Mouse (Mus musculus) intestine, embryonic 15.5 days (tissue): ENCODE measurements around the gene Tgfa. TPM values are rescaled to one million over a fixed set of nuclear protein-coding genes. Genes with fewer than 3 reads are reported as not detected.

Source experiments
- ATAC-seq: fragments of 200-750 bp; cut with Nextera tagmentation; 2 replicates; pipeline ENCODE4 v1.8.0; 2017; ENCODE audit warnings: moderate TSS enrichment, moderate library complexity
- H3K27ac ChIP-seq: fragments of 300-500 bp; sonication (generic); 2 replicates; pipeline ENCODE4 v1.5.1; 2015; ENCODE audit warnings: mild to moderate bottlenecking, inconsistent platforms
- H3K27me3 ChIP-seq: fragments of 300-500 bp; sonication (generic); replicated peaks from 2 replicates; pipeline ENCODE4 v1.6.1; 2015; ENCODE audit warnings: inconsistent platforms
- H3K36me3 ChIP-seq: fragments of 300-500 bp; sonication (generic); 2 replicates; pipeline ENCODE4 v1.6.1; 2015; ENCODE audit warnings: inconsistent platforms
- H3K4me1 ChIP-seq: fragments of 300-500 bp; sonication (generic); replicated peaks from 2 replicates; pipeline ENCODE4 v1.6.1; 2015; ENCODE audit warnings: inconsistent platforms
- H3K4me2 ChIP-seq: fragments of 300-500 bp; sonication (generic); replicated peaks from 2 replicates; pipeline ENCODE4 v1.6.1; 2015; ENCODE audit warnings: mild to moderate bottlenecking, inconsistent platforms
- H3K4me3 ChIP-seq: fragments of 300-500 bp; sonication (generic); replicated peaks from 2 replicates; pipeline ENCODE4 v1.5.1; 2015; ENCODE audit warnings: inconsistent platforms
- H3K9ac ChIP-seq: fragments of 300-500 bp; sonication (generic); 2 replicates; pipeline ENCODE4 v1.6.1; 2015; ENCODE audit warnings: inconsistent platforms
- H3K9me3 ChIP-seq: fragments of 300-500 bp; sonication (generic); 2 replicates; pipeline ENCODE4 v1.6.1; 2016; ENCODE audit warnings: inconsistent platforms
- WGBS: fragments of 180-500 bp; shearing (Covaris S2); methylation state at CpG from one replicate; pipeline ENCODE4 v1.1.7; 2015; 5-methylcytosine and 5-hydroxymethylcytosine counted together
- polyA plus RNA-seq: library from polyadenylated mRNA; unstranded; fragments of >200 nt; fragmentation: Nextera tagmentation; extraction: Ambion mirVana; gene quantifications from 2 replicates; pipeline ENCODE4 v1.2.1, GENCODE M21; 2015

Tgfa gene
- polyA plus RNA-seq, 1 experiment from 2014 or later: 6.5 TPM

GRCm38 (mm10) chr6:86249042-86249441 lies 54.0 kb downstream of the Tgfa start:
- 80% methylated on average over 16 of the region's 16 CpGs for WGBS

DNA sequence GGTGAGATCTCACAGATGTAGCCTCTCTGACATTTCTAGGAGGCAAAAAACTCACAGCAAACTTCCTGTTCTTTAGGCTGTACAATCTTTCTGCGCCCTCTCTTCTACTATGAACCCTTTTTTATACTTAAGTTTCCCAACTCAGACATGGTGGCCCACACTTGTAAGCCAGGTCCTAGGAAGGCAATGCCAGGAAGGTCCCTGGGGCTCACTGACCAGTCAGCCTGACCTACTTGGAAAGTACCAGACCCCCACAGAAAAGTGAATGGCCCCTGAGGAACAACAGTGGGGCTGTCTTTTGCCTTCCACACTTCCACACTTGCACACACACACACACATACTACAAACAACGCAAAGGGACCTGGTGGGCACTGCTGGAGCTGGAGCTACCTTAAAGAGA lies 55.2 kb downstream of the Tgfa start:
- H3K4me2 ChIP-seq: no peak overlapping the region
- no peaks in the 10 kb centered on the region for H3K4me1 ChIP-seq
- no peaks in the 10 kb centered on the region for H3K9me3 ChIP-seq
- H3K9ac ChIP-seq: no peak overlapping the region
- ATAC-seq: no peak
- no peak overlapping the region for H3K27ac ChIP-seq
- no peak overlapping the region for H3K4me3 ChIP-seq
- no peaks in the 10 kb centered on the region for H3K36me3 ChIP-seq
- H3K27me3 ChIP-seq: no peaks in the 10 kb centered on the region
- 81% methylated on average over 2 of the region's 2 CpGs for WGBS

More at GRCm38 (mm10) chr6:86249042-86249441, 54.0 kb downstream of the Tgfa start:
- no peak for ATAC-seq
- no peak overlapping the region for H3K4me3 ChIP-seq
- no peak overlapping the region for H3K4me2 ChIP-seq
- H3K9ac ChIP-seq: no peak overlapping the region
- H3K9me3 ChIP-seq: no peaks in the 10 kb centered on the region
- no peak overlapping the region for H3K27ac ChIP-seq
- H3K4me1 ChIP-seq: no peaks in the 10 kb centered on the region
- no peaks in the 10 kb centered on the region for H3K27me3 ChIP-seq
- no peaks in the 10 kb centered on the region for H3K36me3 ChIP-seq

GRCm38 (mm10) chr6:86250830-86251229 lies 55.8 kb downstream of the Tgfa start:
- Histone ChIP-seq H3K4me3 (no peak overlapping the region), H3K4me1 (no peaks in the 10 kb centered on the region), H3K36me3 (no peaks in the 10 kb centered on the region), H3K4me2 (no peak overlapping the region), H3K9ac (no peak overlapping the region), H3K27me3 (no peaks in the 10 kb centered on the region), H3K27ac (no peak overlapping the region), H3K9me3 (no peaks in the 10 kb centered on the region)
- ATAC-seq: no peak
- WGBS: 87% methylated on average over 8 of the region's 8 CpGs

- WGBS: 57% methylated on average over 10 of the region's 10 CpGs
- Histone ChIP-seq H3K4me1 (no peaks in the 10 kb centered on the region), H3K27me3 (no peaks in the 10 kb centered on the region), H3K36me3 (no peaks in the 10 kb centered on the region), H3K4me2 (no peak overlapping the region), H3K9ac (no peak overlapping the region), H3K9me3 (no peaks in the 10 kb centered on the region), H3K4me3 (no peak overlapping the region), H3K27ac (no peak overlapping the region)
- no peak for ATAC-seq
These were observed 57.4 kb downstream of the Tgfa start for GRCm38 (mm10) chr6:86252176-86253125.

DNA sequence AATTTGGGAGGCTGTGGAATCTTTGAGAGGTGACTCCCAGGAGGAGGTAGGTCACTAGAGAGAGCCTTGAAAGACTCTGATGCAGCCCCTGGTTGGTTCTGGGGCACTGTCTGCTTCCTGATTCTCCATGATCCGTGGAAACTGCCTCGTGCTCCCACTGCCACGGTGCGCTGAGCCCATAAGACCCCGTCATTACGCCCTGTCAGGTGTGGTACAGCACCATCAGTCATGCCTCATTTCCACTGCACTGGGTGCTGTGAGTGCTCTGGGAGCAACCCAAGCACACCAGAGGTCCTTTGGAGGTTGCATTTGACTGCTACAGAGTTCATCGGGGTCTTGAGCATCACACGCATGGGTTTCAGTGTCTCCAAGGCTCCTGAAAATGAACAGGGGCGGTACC lies 60.9 kb downstream of the Tgfa start:
- WGBS: 88% methylated on average over 9 of the region's 9 CpGs
- Histone ChIP-seq H3K4me1 (no peaks in the 10 kb centered on the region), H3K4me3 (no peak overlapping the region), H3K4me2 (no peak overlapping the region), H3K36me3 (no peaks in the 10 kb centered on the region), H3K27me3 (no peaks in the 10 kb centered on the region), H3K27ac (no peak overlapping the region), H3K9me3 (no peaks in the 10 kb centered on the region), H3K9ac (no peak overlapping the region)
- no peak for ATAC-seq

DNA sequence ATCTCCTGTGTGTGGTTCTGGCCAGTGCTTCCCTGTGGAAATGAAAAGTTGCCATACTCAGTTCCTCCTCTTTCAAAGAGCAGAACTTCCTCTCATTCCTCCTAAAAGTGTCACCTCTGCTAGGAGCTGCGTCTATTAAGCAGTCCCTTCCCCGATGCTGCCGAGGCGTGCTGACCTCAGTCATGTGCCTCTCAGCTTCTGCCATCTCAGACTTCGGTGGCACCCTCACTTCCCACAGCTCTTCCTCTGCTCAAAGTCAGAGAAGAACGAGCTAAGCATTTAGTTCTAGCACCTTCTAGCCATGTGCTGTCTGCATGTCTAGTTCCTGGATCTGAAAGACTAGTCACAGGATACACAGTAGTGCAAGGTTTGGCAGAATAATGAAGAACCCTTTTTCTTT lies 64.2 kb downstream of the Tgfa start:
- no peak for ATAC-seq
- WGBS: 91% methylated on average over 6 of the region's 6 CpGs
- no peak overlapping the region for H3K4me2 ChIP-seq
- no peaks in the 10 kb centered on the region for H3K9me3 ChIP-seq
- no peak overlapping the region for H3K4me3 ChIP-seq
- H3K27ac ChIP-seq: no peak overlapping the region
- H3K27me3 ChIP-seq: no peaks in the 10 kb centered on the region
- H3K4me1 ChIP-seq: no peaks in the 10 kb centered on the region
- H3K9ac ChIP-seq: no peak overlapping the region
- H3K36me3 ChIP-seq: no peaks in the 10 kb centered on the region

GRCm38 (mm10) chr6:86260322-86261050 lies 65.5 kb downstream of the Tgfa start:
- no peak overlapping the region for H3K4me3 ChIP-seq
- no peaks in the 10 kb centered on the region for H3K4me1 ChIP-seq
- H3K27me3 ChIP-seq: no peaks in the 10 kb centered on the region
- ATAC-seq: peak; percentile 67
- WGBS: 37% methylated on average over 7 of the region's 7 CpGs
- no peak overlapping the region for H3K4me2 ChIP-seq
- no peaks in the 10 kb centered on the region for H3K9me3 ChIP-seq
- no peak overlapping the region for H3K9ac ChIP-seq
- H3K27ac ChIP-seq: no peak overlapping the region
- H3K36me3 ChIP-seq: no peaks in the 10 kb centered on the region

DNA sequence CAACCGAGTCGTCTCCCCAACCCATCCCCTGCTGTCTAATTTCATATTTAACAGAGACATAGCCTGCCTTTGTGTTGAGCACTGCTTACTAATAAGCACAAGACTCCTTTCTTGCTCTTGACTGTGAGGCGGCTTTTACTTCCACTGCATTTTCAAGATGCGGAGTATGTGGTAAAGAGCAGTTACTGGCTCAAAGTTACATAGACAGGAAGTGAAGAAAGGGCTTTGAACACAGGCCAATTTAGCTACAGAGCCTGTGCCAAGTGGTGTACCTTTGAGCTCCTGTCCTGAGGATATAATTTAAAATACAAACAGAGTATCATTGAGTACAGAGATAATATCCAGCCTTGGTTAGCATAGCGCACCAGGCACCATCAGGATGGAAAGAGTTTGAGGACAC lies 71.8 kb downstream of the Tgfa start:
- Histone ChIP-seq H3K9me3 (no peaks in the 10 kb centered on the region), H3K27ac (no peak overlapping the region), H3K36me3 (no peaks in the 10 kb centered on the region), H3K4me1 (no peaks in the 10 kb centered on the region), H3K9ac (no peak overlapping the region), H3K4me3 (no peak overlapping the region), H3K4me2 (no peak overlapping the region), H3K27me3 (no peaks in the 10 kb centered on the region)
- WGBS: 71% methylated on average over 5 of the region's 5 CpGs
- ATAC-seq: no peak

GRCm38 (mm10) chr6:86270373-86271068 lies 75.5 kb downstream of the Tgfa start:
- H3K4me2 ChIP-seq: no peak overlapping the region
- H3K9me3 ChIP-seq: no peaks in the 10 kb centered on the region
- H3K4me1 ChIP-seq: no peaks in the 10 kb centered on the region
- no peak overlapping the region for H3K4me3 ChIP-seq
- WGBS: 57% methylated on average over 8 of the region's 8 CpGs
- H3K36me3 ChIP-seq: no peaks in the 10 kb centered on the region
- no peak overlapping the region for H3K9ac ChIP-seq
- H3K27ac ChIP-seq: no peak overlapping the region
- H3K27me3 ChIP-seq: no peaks in the 10 kb centered on the region
- no peak for ATAC-seq

- Histone ChIP-seq H3K4me1 (no peaks in the 10 kb centered on the region), H3K4me3 (no peak overlapping the region), H3K9ac (no peak overlapping the region), H3K9me3 (no peaks in the 10 kb centered on the region), H3K36me3 (no peaks in the 10 kb centered on the region), H3K27me3 (no peaks in the 10 kb centered on the region), H3K27ac (no peak overlapping the region), H3K4me2 (no peak overlapping the region)
- WGBS: 77% methylated on average over 5 of the region's 5 CpGs
- no peak for ATAC-seq
These were observed 76.1 kb downstream of the Tgfa start for GRCm38 (mm10) chr6:86271130-86271529.

GRCm38 (mm10) chr6:86275704-86276103 lies 80.7 kb downstream of the Tgfa start:
- no peak overlapping the region for H3K9ac ChIP-seq
- no peak overlapping the region for H3K27ac ChIP-seq
- H3K4me3 ChIP-seq: no peak overlapping the region
- no peak for ATAC-seq
- no peaks in the 10 kb centered on the region for H3K36me3 ChIP-seq
- H3K4me1 ChIP-seq: no peaks in the 10 kb centered on the region
- WGBS: 89% methylated on average over 4 of the region's 4 CpGs
- no peaks in the 10 kb centered on the region for H3K27me3 ChIP-seq
- no peaks in the 10 kb centered on the region for H3K9me3 ChIP-seq
- H3K4me2 ChIP-seq: no peak overlapping the region

GRCm38 (mm10) chr6:86276816-86277215 lies 81.8 kb downstream of the Tgfa start:
- Histone ChIP-seq H3K4me2 (no peak overlapping the region), H3K36me3 (no peaks in the 10 kb centered on the region), H3K9me3 (no peaks in the 10 kb centered on the region), H3K4me3 (no peak overlapping the region), H3K9ac (no peak overlapping the region), H3K27ac (no peak overlapping the region), H3K27me3 (no peaks in the 10 kb centered on the region), H3K4me1 (no peaks in the 10 kb centered on the region)
- ATAC-seq: no peak
- 87% methylated on average over 2 of the region's 2 CpGs for WGBS
